Mouse (Mus musculus): Measurements from ENCODE around the gene Atxn7l1. TPM values are rescaled to one million over a fixed set of nuclear protein-coding genes. Genes with fewer than 3 reads are reported as not detected.

Atxn7l1 gene
- polyA plus RNA-seq, 1 experiment: 12.4 TPM

DNA sequence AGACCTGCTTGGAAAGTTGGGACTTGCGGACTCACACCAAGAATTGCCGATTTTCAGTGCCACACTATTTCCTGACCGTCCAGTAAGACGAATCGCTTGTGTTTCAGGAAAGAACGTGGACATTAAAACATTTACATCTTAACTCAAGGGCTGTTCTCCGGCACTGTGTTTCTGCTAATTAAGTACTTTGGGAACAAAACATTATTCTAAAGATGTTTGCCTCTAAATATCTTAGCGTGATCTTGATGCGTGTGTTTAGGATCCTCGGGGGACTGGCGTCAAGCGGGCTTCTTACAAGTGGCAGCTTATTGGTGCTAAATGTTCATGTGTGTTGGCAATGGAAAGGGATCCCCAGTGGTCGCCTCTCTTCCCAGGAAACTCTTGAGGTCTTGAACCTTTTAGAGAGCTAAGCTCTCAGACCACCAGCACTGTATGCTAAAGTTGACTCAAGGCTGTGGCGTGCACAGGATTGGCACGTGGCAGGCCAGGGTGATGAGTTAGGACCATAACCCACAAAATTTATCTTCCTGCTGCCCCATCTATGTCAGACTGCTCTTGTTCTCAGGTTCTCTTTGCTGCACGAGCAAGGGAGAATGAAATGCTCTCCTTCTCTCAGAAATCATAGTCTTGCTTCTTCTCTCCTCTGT lies 2.2 kb downstream of the Atxn7l1 start:
- Histone ChIP-seq H3ac (ENCODE audit: control insufficient read depth, insufficient read length) (no peak overlapping the region), H3K4me3 (no peak overlapping the region), H3K4me2 (ENCODE audit: low read depth) (no peak overlapping the region), H3K79me2 (ENCODE audit: control insufficient read depth, insufficient read depth) (peaks cover 55% of the 10 kb centered on the region), H3K36me3 (ENCODE audit: control insufficient read depth, insufficient read depth) (no peaks in the 10 kb centered on the region), H3K27me3 (ENCODE audit: control insufficient read depth, insufficient read depth, insufficient read length) (no peaks in the 10 kb centered on the region)
- TF ChIP-seq TCF12 (IDR thresholded peaks at IDR 0.05; ENCODE audit: insufficient read depth, poor library complexity, severe bottlenecking) (no peak), REST (IDR thresholded peaks at IDR 0.05; ENCODE audit: insufficient read depth, insufficient read length) (no peak), POLR2A (IDR thresholded peaks at IDR 0.05; ENCODE audit: insufficient read length, low read depth) (no peak), CEBPB (IDR thresholded peaks at IDR 0.05; ENCODE audit: insufficient read depth, poor library complexity, severe bottlenecking) (no peak), SRF (IDR thresholded peaks at IDR 0.05; ENCODE audit: control insufficient read depth, insufficient read length, low read depth) (no peak), TCF3 (IDR thresholded peaks at IDR 0.05; ENCODE audit: insufficient read length, low read depth) (no peak), MYOD1 (IDR thresholded peaks at IDR 0.05; ENCODE audit: control insufficient read depth in 1 of 3, insufficient read length in 2 of 3, low read depth in 2 of 3) (no peak), MYOG (IDR thresholded peaks at IDR 0.05; ENCODE audit: control insufficient read depth in 1 of 3, insufficient read depth in 1 of 3, insufficient read length in 2 of 3, low read depth in 2 of 3) (no peak), USF1 (IDR thresholded peaks at IDR 0.05; ENCODE audit: low read depth) (no peak), E2F4 (IDR thresholded peaks at IDR 0.05; ENCODE audit: insufficient read depth) (no peak), MAX (IDR thresholded peaks at IDR 0.05; ENCODE audit: low read depth) (no peak), POLR2AphosphoS2 (IDR thresholded peaks at IDR 0.05; ENCODE audit: insufficient read length, low read depth) (no peak)

DNA sequence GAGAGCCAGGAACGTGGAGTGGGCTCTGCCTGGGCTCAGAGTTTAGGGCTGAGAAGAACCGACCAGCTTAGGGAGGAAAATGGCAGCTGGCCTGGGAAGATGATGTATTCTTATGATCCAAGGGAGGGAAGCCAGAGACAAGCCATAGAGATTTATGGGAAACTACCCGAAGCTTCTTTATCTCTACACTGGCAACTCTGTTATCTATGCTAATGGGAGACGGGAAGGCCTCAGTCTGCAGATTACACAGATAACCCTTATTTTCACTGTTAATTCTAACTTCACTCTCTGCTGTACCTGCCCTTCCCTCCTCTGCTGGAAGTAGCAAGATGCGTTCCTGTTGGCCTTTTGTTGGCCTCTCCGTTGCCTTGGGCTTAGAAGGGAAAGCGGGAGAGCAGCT lies 5.6 kb downstream of the Atxn7l1 start:
- H3K4me2 ChIP-seq (ENCODE audit: low read depth): no peak overlapping the region
- no peak overlapping the region for H3ac ChIP-seq (ENCODE audit: control insufficient read depth, insufficient read length)
- H3K36me3 ChIP-seq (ENCODE audit: control insufficient read depth, insufficient read depth): peaks cover 8% of the 10 kb centered on the region
- TF ChIP-seq POLR2AphosphoS2 (IDR thresholded peaks at IDR 0.05; ENCODE audit: insufficient read length, low read depth) (no peak), E2F4 (IDR thresholded peaks at IDR 0.05; ENCODE audit: insufficient read depth) (no peak), TCF3 (IDR thresholded peaks at IDR 0.05; ENCODE audit: insufficient read length, low read depth) (no peak), MAX (IDR thresholded peaks at IDR 0.05; ENCODE audit: low read depth) (no peak), REST (IDR thresholded peaks at IDR 0.05; ENCODE audit: insufficient read depth, insufficient read length) (no peak), MYOD1 (IDR thresholded peaks at IDR 0.05; ENCODE audit: control insufficient read depth in 1 of 3, insufficient read length in 2 of 3, low read depth in 2 of 3) (no peak), TCF12 (IDR thresholded peaks at IDR 0.05; ENCODE audit: insufficient read depth, poor library complexity, severe bottlenecking) (no peak), CEBPB (IDR thresholded peaks at IDR 0.05; ENCODE audit: insufficient read depth, poor library complexity, severe bottlenecking) (no peak), SRF (IDR thresholded peaks at IDR 0.05; ENCODE audit: control insufficient read depth, insufficient read length, low read depth) (no peak), USF1 (IDR thresholded peaks at IDR 0.05; ENCODE audit: low read depth) (no peak)
- H3K79me2 ChIP-seq (ENCODE audit: control insufficient read depth, insufficient read depth): peaks cover 62% of the 10 kb centered on the region
- H3K4me3 ChIP-seq: no peak overlapping the region
- H3K27me3 ChIP-seq (ENCODE audit: control insufficient read depth, insufficient read depth, insufficient read length): no peaks in the 10 kb centered on the region

DNA sequence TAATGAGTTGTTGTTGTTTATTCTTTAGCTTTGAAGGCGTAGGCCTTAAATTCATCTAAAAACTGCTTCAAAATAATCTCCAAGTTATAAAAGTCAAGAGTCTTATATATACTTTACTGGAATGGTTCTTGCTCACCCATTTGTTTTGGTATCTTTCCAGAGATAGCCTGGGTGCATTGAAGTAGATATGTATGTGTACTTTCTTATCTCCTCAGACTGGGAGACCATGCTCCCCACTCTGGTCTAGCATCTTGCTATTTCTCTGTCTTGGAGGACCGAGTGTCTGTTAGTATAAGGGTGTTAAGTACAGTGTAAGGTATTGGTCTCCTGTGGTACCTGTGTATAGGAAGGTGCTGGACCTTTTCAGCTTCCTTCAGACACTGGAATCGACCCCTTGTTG lies 6.4 kb downstream of the Atxn7l1 start:
- no peak for TF ChIP-seq SRF (IDR thresholded peaks at IDR 0.05; ENCODE audit: control insufficient read depth, insufficient read length, low read depth)
- no peak for TF ChIP-seq POLR2A (IDR thresholded peaks at IDR 0.05; ENCODE audit: insufficient read length, low read depth)
- no peak for TF ChIP-seq REST (IDR thresholded peaks at IDR 0.05; ENCODE audit: insufficient read depth, insufficient read length)
- no peak for TF ChIP-seq MAX (IDR thresholded peaks at IDR 0.05; ENCODE audit: low read depth)
- no peak for TF ChIP-seq TCF3 (IDR thresholded peaks at IDR 0.05; ENCODE audit: insufficient read length, low read depth)
- TF ChIP-seq USF1 (IDR thresholded peaks at IDR 0.05; ENCODE audit: low read depth): no peak
- TF ChIP-seq CEBPB (IDR thresholded peaks at IDR 0.05; ENCODE audit: insufficient read depth, poor library complexity, severe bottlenecking): no peak
- TF ChIP-seq MYOG (IDR thresholded peaks at IDR 0.05; ENCODE audit: control insufficient read depth in 1 of 3, insufficient read depth in 1 of 3, insufficient read length in 2 of 3, low read depth in 2 of 3): no peak
- no peak for TF ChIP-seq E2F4 (IDR thresholded peaks at IDR 0.05; ENCODE audit: insufficient read depth)
- no peak for TF ChIP-seq TCF12 (IDR thresholded peaks at IDR 0.05; ENCODE audit: insufficient read depth, poor library complexity, severe bottlenecking)
- TF ChIP-seq MYOD1 (IDR thresholded peaks at IDR 0.05; ENCODE audit: control insufficient read depth in 1 of 3, insufficient read length in 2 of 3, low read depth in 2 of 3): no peak
- TF ChIP-seq POLR2AphosphoS2 (IDR thresholded peaks at IDR 0.05; ENCODE audit: insufficient read length, low read depth): no peak
- Histone ChIP-seq H3ac (ENCODE audit: control insufficient read depth, insufficient read length) (no peak overlapping the region), H3K36me3 (ENCODE audit: control insufficient read depth, insufficient read depth) (peaks cover 9% of the 10 kb centered on the region), H3K4me3 (no peak overlapping the region), H3K79me2 (ENCODE audit: control insufficient read depth, insufficient read depth) (peaks cover 56% of the 10 kb centered on the region), H3K4me2 (ENCODE audit: low read depth) (no peak overlapping the region), H3K27me3 (ENCODE audit: control insufficient read depth, insufficient read depth, insufficient read length) (no peaks in the 10 kb centered on the region)

DNA sequence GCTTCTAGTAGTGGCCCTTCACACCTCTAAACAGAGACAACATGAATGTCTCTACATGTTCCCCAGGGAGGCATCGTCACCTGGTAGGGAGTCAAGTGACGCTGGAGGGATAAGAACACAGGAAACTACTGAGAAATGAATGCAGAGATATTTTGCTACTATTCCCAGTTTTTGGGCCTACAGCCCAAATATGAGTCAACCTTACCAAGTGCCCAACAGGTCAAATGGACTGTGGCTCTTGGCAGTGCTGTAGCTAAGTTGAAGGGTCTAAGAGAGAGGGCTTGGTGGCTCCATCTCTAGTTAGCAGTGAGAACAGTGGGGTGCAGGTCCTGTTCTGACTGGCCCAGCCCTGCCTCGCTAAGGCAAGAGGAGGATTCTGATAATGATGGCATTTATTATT lies 7.2 kb downstream of the Atxn7l1 start:
- peaks cover 47% of the 10 kb centered on the region for H3K79me2 ChIP-seq (ENCODE audit: control insufficient read depth, insufficient read depth)
- H3K27me3 ChIP-seq (ENCODE audit: control insufficient read depth, insufficient read depth, insufficient read length): no peaks in the 10 kb centered on the region
- no peak overlapping the region for H3K4me2 ChIP-seq (ENCODE audit: low read depth)
- peaks cover 9% of the 10 kb centered on the region for H3K36me3 ChIP-seq (ENCODE audit: control insufficient read depth, insufficient read depth)
- TF ChIP-seq TCF3 (IDR thresholded peaks at IDR 0.05; ENCODE audit: insufficient read length, low read depth) (no peak), MYOG (IDR thresholded peaks at IDR 0.05; ENCODE audit: control insufficient read depth in 1 of 3, insufficient read depth in 1 of 3, insufficient read length in 2 of 3, low read depth in 2 of 3) (no peak), USF1 (IDR thresholded peaks at IDR 0.05; ENCODE audit: low read depth) (no peak), CEBPB (IDR thresholded peaks at IDR 0.05; ENCODE audit: insufficient read depth, poor library complexity, severe bottlenecking) (no peak), REST (IDR thresholded peaks at IDR 0.05; ENCODE audit: insufficient read depth, insufficient read length) (no peak), POLR2A (IDR thresholded peaks at IDR 0.05; ENCODE audit: insufficient read length, low read depth) (no peak), POLR2AphosphoS2 (IDR thresholded peaks at IDR 0.05; ENCODE audit: insufficient read length, low read depth) (no peak), SRF (IDR thresholded peaks at IDR 0.05; ENCODE audit: control insufficient read depth, insufficient read length, low read depth) (no peak), E2F4 (IDR thresholded peaks at IDR 0.05; ENCODE audit: insufficient read depth) (no peak), MYOD1 (IDR thresholded peaks at IDR 0.05; ENCODE audit: control insufficient read depth in 1 of 3, insufficient read length in 2 of 3, low read depth in 2 of 3) (no peak), MAX (IDR thresholded peaks at IDR 0.05; ENCODE audit: low read depth) (no peak), TCF12 (IDR thresholded peaks at IDR 0.05; ENCODE audit: insufficient read depth, poor library complexity, severe bottlenecking) (no peak)
- H3K4me3 ChIP-seq: no peak overlapping the region
- no peak overlapping the region for H3ac ChIP-seq (ENCODE audit: control insufficient read depth, insufficient read length)

All from myocyte (in vitro differentiated cells).